Mouse (Mus musculus): Measurements from ENCODE around the gene Setd4. TPM values are rescaled to one million over a fixed set of nuclear protein-coding genes. Genes with fewer than 3 reads are reported as not detected.

Setd4 gene
- total and polyA plus RNA-seq, 2 experiments, result 9.7 to 10.4 TPM

DNA sequence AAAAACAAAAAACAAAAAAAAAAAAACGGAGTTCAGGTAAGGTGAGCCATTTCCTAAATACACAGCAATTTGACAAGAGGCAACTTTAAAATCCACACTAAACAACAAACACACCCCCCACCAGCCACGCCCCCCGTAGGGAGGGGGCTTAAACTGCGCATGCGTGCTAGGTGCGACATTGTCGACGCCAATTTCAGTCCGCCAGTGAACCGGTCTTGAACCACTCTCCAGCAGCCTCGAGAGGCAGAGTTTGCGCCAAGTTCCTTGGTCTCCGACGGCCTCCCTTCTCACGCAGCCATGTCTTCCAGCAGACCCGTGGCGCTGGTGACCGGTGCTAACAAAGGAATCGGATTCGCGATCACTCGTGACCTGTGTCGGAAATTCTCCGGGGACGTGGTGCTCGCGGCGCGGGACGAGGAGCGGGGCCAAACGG is 3.8 kb upstream of the Setd4 start:
- peak; percentile 92 for TF ChIP-seq POLR2A (IDR thresholded peaks at IDR 0.05; ENCODE audit: extremely low read depth, insufficient read depth, low read length)
- no peak; the same call in 1 of the 2 replicates for TF ChIP-seq CTCF (IDR thresholded peaks at IDR 0.05; ENCODE audit: low read depth, low read length)
- peak overlapping the region; percentile 67 for H3K4me3 ChIP-seq (ENCODE audit: insufficient read depth, low read depth, low read length)
- H3K36me3 ChIP-seq (ENCODE audit: control insufficient read depth, insufficient read depth, low read length), result peaks cover 13% of the 10 kb centered on the region
- H3K9ac ChIP-seq (ENCODE audit: low read depth, low read length), result peak overlapping the region; percentile 76
- peak; percentile 89 for DNase-seq (ENCODE audit: extremely low read depth, low read depth, low spot score)
- no peaks in the 10 kb centered on the region for H3K79me2 ChIP-seq (ENCODE audit: control insufficient read depth, insufficient read depth, low read length)
- peaks cover 26% of the 10 kb centered on the region for H3K4me1 ChIP-seq (ENCODE audit: control insufficient read depth, insufficient read depth, low read length)
- WGBS, result under 1% methylated on average over 32 of the region's 32 CpGs
- H3K27ac ChIP-seq (replicated peaks; ENCODE audit: insufficient read depth, low read depth, low read length), result peak overlapping the region; percentile 56
- H3K27me3 ChIP-seq (ENCODE audit: control insufficient read depth, insufficient read depth, low read length), result no peaks in the 10 kb centered on the region

DNA sequence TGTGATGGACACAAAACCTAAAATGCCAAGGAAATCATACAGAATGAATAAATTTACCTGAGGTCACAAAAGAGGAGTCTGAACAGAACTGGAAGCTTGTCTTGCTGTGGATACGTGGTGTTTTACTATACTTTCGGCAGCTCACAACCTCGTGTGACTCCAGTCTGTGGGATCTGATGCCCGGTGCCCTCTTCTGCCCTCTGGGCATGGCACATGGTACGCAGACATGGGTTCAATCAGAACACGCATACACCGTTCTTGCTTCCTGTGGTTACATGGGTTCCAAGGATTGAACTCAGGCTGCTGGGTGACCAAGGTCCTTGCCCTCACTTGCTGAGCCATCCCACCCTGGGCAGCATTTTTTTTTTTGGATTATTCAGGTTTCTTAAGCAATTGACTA is 2.3 kb upstream of the Setd4 start:
- TF ChIP-seq CTCF (IDR thresholded peaks at IDR 0.05; ENCODE audit: low read depth, low read length) (no peak), POLR2A (IDR thresholded peaks at IDR 0.05; ENCODE audit: extremely low read depth, insufficient read depth, low read length) (no peak)
- no peak overlapping the region for H3K27ac ChIP-seq (replicated peaks; ENCODE audit: insufficient read depth, low read depth, low read length)
- no peaks in the 10 kb centered on the region for H3K79me2 ChIP-seq (ENCODE audit: control insufficient read depth, insufficient read depth, low read length)
- no peak for DNase-seq (ENCODE audit: extremely low read depth, low read depth, low spot score)
- H3K4me3 ChIP-seq (ENCODE audit: insufficient read depth, low read depth, low read length), result no peak overlapping the region
- no peaks in the 10 kb centered on the region for H3K27me3 ChIP-seq (ENCODE audit: control insufficient read depth, insufficient read depth, low read length)
- peaks cover 26% of the 10 kb centered on the region for H3K4me1 ChIP-seq (ENCODE audit: control insufficient read depth, insufficient read depth, low read length)
- peaks cover 10% of the 10 kb centered on the region for H3K36me3 ChIP-seq (ENCODE audit: control insufficient read depth, insufficient read depth, low read length)
- H3K9ac ChIP-seq (ENCODE audit: low read depth, low read length), result no peak overlapping the region
- 93% methylated on average over 7 of the region's 7 CpGs for WGBS

DNA sequence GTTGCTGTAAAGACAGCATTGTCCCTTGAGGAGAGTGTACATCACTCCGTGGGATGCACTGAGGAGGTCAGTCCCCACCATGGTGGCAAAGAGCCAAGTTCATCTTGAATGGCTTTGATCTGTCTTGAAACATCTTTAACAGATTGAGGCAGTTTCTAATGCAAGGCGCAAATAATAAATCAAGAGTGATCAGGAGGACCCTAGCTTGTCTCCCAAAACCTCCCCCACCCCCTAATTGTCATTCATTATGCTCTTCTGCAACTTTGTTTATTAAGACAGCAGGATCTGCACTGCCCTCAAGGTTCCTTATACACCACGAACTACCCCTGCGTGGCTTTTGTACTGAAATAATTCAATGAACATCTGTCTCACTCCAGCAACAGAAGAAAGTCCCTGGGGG is 1.7 kb upstream of the Setd4 start, which contains the start of gene Cbr1:
Gene Cbr1, plus strand, starts transcription at position 301 of the 400 bp plus-strand sequence.
- no peak for DNase-seq (ENCODE audit: extremely low read depth, low read depth, low spot score)
- TF ChIP-seq POLR2A (IDR thresholded peaks at IDR 0.05; ENCODE audit: extremely low read depth, insufficient read depth, low read length) (no peak), CTCF (IDR thresholded peaks at IDR 0.05; ENCODE audit: low read depth, low read length) (no peak)
- peaks cover 25% of the 10 kb centered on the region for H3K4me1 ChIP-seq (ENCODE audit: control insufficient read depth, insufficient read depth, low read length)
- peak within 1 kb of the TSS; percentile 72; the same call in 1 of the 2 replicates for H3K9ac ChIP-seq (ENCODE audit: low read depth, low read length)
- 82% methylated on average over 4 of the region's 4 CpGs for WGBS
- H3K27me3 ChIP-seq (ENCODE audit: control insufficient read depth, insufficient read depth, low read length), result no peaks in the 10 kb centered on the region
- H3K79me2 ChIP-seq (ENCODE audit: control insufficient read depth, insufficient read depth, low read length), result no peaks in the 10 kb centered on the region
- peak within 1 kb of the TSS; percentile 84 for H3K27ac ChIP-seq (replicated peaks; ENCODE audit: insufficient read depth, low read depth, low read length)
- H3K36me3 ChIP-seq (ENCODE audit: control insufficient read depth, insufficient read depth, low read length), result peaks cover 10% of the 10 kb centered on the region
- H3K4me3 ChIP-seq (ENCODE audit: insufficient read depth, low read depth, low read length), result no peak within 1 kb of the TSS

DNA sequence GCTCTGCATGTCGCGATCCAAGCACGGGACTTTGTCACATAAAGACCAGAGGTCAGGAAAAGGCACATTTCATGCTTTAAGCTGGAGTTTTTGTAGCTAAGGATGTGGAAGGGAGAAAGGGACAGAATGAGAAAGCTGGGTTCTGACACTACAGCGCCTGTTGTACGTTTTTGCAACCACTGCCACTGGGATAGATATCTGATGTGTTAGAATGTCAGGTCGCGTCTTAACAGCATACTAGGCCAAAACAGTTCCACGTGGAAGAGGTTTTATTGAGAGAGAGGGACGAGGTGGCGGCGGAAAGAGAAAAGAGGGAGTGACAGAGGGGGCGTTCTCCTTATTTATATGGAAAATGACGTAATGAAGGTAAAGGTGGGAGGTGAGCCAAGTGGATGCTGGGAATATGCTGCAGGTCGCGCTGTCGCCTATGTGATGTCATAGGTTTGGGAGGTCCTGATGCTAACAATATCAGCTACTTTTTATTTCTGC is 662 bp upstream of the Setd4 start:
- peak overlapping the region; percentile 72 for H3K9ac ChIP-seq (ENCODE audit: low read depth, low read length)
- peaks cover 16% of the 10 kb centered on the region for H3K4me1 ChIP-seq (ENCODE audit: control insufficient read depth, insufficient read depth, low read length)
- H3K4me3 ChIP-seq (ENCODE audit: insufficient read depth, low read depth, low read length), result peak overlapping the region; percentile 68
- TF ChIP-seq POLR2A (IDR thresholded peaks at IDR 0.05; ENCODE audit: extremely low read depth, insufficient read depth, low read length) (no peak), CTCF (IDR thresholded peaks at IDR 0.05; ENCODE audit: low read depth, low read length) (no peak)
- H3K27ac ChIP-seq (replicated peaks; ENCODE audit: insufficient read depth, low read depth, low read length), result peak overlapping the region; percentile 84
- DNase-seq (ENCODE audit: extremely low read depth, low read depth, low spot score), result peak; percentile 62
- WGBS, result 8% methylated on average over 16 of the region's 16 CpGs
- H3K79me2 ChIP-seq (ENCODE audit: control insufficient read depth, insufficient read depth, low read length), result no peaks in the 10 kb centered on the region
- peaks cover 6% of the 10 kb centered on the region for H3K36me3 ChIP-seq (ENCODE audit: control insufficient read depth, insufficient read depth, low read length)
- H3K27me3 ChIP-seq (ENCODE audit: control insufficient read depth, insufficient read depth, low read length), result no peaks in the 10 kb centered on the region

DNA sequence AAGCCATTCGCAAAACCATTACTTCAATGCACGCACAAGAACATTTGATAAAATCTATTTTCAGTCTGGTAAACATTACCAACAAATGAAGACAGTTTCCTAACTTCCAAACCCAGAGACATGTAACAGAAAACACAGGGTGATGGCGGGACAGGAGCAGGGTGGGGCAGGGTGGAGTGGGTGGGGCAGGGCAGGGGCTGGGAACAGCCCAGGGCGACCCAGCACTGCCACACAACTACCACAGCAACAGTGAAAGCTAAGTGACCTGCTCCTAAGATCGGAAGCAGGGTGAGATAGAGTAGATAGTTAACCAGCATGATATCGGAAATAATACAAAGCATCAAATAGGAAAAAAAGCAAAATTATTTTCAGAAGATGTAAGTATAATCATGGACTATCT is 4.4 kb downstream of the Setd4 start:
- peaks cover 3% of the 10 kb centered on the region for H3K4me1 ChIP-seq (ENCODE audit: control insufficient read depth, insufficient read depth, low read length)
- DNase-seq (ENCODE audit: extremely low read depth, low read depth, low spot score), result no peak
- H3K36me3 ChIP-seq (ENCODE audit: control insufficient read depth, insufficient read depth, low read length), result no peaks in the 10 kb centered on the region
- TF ChIP-seq CTCF (IDR thresholded peaks at IDR 0.05; ENCODE audit: low read depth, low read length), result no peak
- TF ChIP-seq POLR2A (IDR thresholded peaks at IDR 0.05; ENCODE audit: extremely low read depth, insufficient read depth, low read length), result no peak
- no peak overlapping the region for H3K27ac ChIP-seq (replicated peaks; ENCODE audit: insufficient read depth, low read depth, low read length)
- no peak overlapping the region for H3K4me3 ChIP-seq (ENCODE audit: insufficient read depth, low read depth, low read length)
- H3K27me3 ChIP-seq (ENCODE audit: control insufficient read depth, insufficient read depth, low read length), result no peaks in the 10 kb centered on the region
- H3K79me2 ChIP-seq (ENCODE audit: control insufficient read depth, insufficient read depth, low read length), result no peaks in the 10 kb centered on the region
- no peak overlapping the region for H3K9ac ChIP-seq (ENCODE audit: low read depth, low read length)
- WGBS, result 94% methylated on average over 6 of the region's 6 CpGs

DNA sequence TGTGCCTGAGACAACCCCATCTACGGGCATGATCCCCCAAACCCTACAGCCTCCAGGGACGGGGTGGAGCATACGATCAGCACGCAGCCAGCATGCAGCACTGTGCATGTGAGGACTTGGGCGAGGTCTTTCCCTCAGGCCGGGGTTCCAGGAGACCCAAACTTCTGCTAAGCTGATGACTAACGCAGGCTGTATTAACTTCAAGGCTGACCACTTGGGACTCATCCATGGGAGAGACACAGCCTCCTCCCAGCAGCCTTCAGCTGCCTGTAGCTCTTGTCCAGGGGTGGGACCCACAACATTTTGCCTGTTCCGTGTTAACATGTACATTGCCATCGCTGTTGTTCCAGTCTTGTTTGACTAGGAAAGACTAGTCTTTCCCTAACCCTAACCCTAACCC is 6.3 kb downstream of the Setd4 start:
- DNase-seq (ENCODE audit: extremely low read depth, low read depth, low spot score), result no peak
- H3K4me3 ChIP-seq (ENCODE audit: insufficient read depth, low read depth, low read length), result no peak overlapping the region
- 96% methylated on average over 9 of the region's 9 CpGs for WGBS

More for the DNA sequence above, 6.3 kb downstream of the Setd4 start:
- TF ChIP-seq POLR2A (IDR thresholded peaks at IDR 0.05; ENCODE audit: extremely low read depth, insufficient read depth, low read length) (no peak), CTCF (IDR thresholded peaks at IDR 0.05; ENCODE audit: low read depth, low read length) (no peak)
- peaks cover 7% of the 10 kb centered on the region; the same call in 1 of the 2 replicates for H3K4me1 ChIP-seq (ENCODE audit: control insufficient read depth, insufficient read depth, low read length)
- H3K27me3 ChIP-seq (ENCODE audit: control insufficient read depth, insufficient read depth, low read length), result no peaks in the 10 kb centered on the region
- no peaks in the 10 kb centered on the region for H3K79me2 ChIP-seq (ENCODE audit: control insufficient read depth, insufficient read depth, low read length)
- no peak overlapping the region for H3K27ac ChIP-seq (replicated peaks; ENCODE audit: insufficient read depth, low read depth, low read length)
- no peak overlapping the region for H3K9ac ChIP-seq (ENCODE audit: low read depth, low read length)
- H3K36me3 ChIP-seq (ENCODE audit: control insufficient read depth, insufficient read depth, low read length), result no peaks in the 10 kb centered on the region

All from liver, adult 2 months (tissue).